Mouse (Mus musculus): ENCODE results near the gene Zmym1.
"Not testable (repeated sequence)": the region's sequence is repeated elsewhere in the genome, so short reads cannot be mapped to it uniquely, and the experiment has no call there.

The Zmym1 gene

GRCm38 (mm10) chr4:127060585-127061290, at the start of gene Zmym1:
Gene Zmym1 (minus strand): TSS chr4:127061152.
- peak; percentile 89 for DNase-seq

GRCm38 (mm10) chr4:127110570-127110969, 49.6 kb upstream of the Zmym1 start:
- DNase-seq: no peak

- DNase-seq: no peak
Observed at GRCm38 (mm10) chr4:127107566-127107965, 46.6 kb upstream of the Zmym1 start.

GRCm38 (mm10) chr4:127099552-127099951, 38.6 kb upstream of the Zmym1 start:
- not testable (repeated sequence) for DNase-seq

- no peak for DNase-seq
Observed at GRCm38 (mm10) chr4:127095090-127095489, 34.1 kb upstream of the Zmym1 start.

GRCm38 (mm10) chr4:127091188-127091587, 30.2 kb upstream of the Zmym1 start:
- DNase-seq: no peak

- no peak for DNase-seq
Observed at GRCm38 (mm10) chr4:127085761-127086160, 24.8 kb upstream of the Zmym1 start.

GRCm38 (mm10) chr4:127083131-127083530, 22.2 kb upstream of the Zmym1 start:
- DNase-seq: no peak

- DNase-seq: no peak
Observed at GRCm38 (mm10) chr4:127080806-127081205, 19.9 kb upstream of the Zmym1 start.

- peak; percentile 96 for DNase-seq
Observed at GRCm38 (mm10) chr4:127076875-127077548, 16.1 kb upstream of the Zmym1 start, which contains the start of gene Zmym6. Gene Zmym6 (plus strand): TSS chr4:127077383.

- no peak for DNase-seq
Observed at GRCm38 (mm10) chr4:127074915-127075314, 14.0 kb upstream of the Zmym1 start.

- DNase-seq: no peak
Observed at GRCm38 (mm10) chr4:127064051-127064450, 3.1 kb upstream of the Zmym1 start.

GRCm38 (mm10) chr4:127054522-127055198, 6.3 kb downstream of the Zmym1 start:
- DNase-seq: no peak

GRCm38 (mm10) chr4:127053071-127053470, 7.9 kb downstream of the Zmym1 start:
- no peak for DNase-seq

GRCm38 (mm10) chr4:127051121-127051520, 9.8 kb downstream of the Zmym1 start:
- DNase-seq: no peak

- no peak for DNase-seq
Observed at GRCm38 (mm10) chr4:127043540-127043939, 17.4 kb downstream of the Zmym1 start.

- DNase-seq: no peak
Observed at GRCm38 (mm10) chr4:127039871-127040483, 21.0 kb downstream of the Zmym1 start.

- no peak for DNase-seq
Observed at GRCm38 (mm10) chr4:127038828-127039349, 22.1 kb downstream of the Zmym1 start.

- DNase-seq: no peak
Observed at GRCm38 (mm10) chr4:127037908-127038827, 22.8 kb downstream of the Zmym1 start.

- no peak for DNase-seq
Observed at GRCm38 (mm10) chr4:127037158-127037557, 23.8 kb downstream of the Zmym1 start.

GRCm38 (mm10) chr4:127027228-127028190, 33.4 kb downstream of the Zmym1 start:
- peak; percentile 47 for DNase-seq

All from cerebellum, adult 9-11 months (tissue).